Mouse (Mus musculus) forebrain, embryonic 14.5 days (tissue): ENCODE measurements around the gene Ntm. TPM values are rescaled to one million over a fixed set of nuclear protein-coding genes. Genes with fewer than 3 reads are reported as not detected.

Source experiments
- ATAC-seq: fragments of 200-750 bp; cut with Nextera tagmentation; 2 replicates; pipeline ENCODE4 v1.8.0; 2017; ENCODE audit warnings: mild to moderate bottlenecking, moderate library complexity
- DNase-seq: peaks from one replicate; pipeline ENCODE4 v3.0.0-alpha.2; 2015; ENCODE audit warnings: low spot score
- H3K27ac ChIP-seq: fragments of 300-500 bp; sonication (generic); 2 replicates; pipeline ENCODE4 v1.5.1; 2014; ENCODE audit warnings: low read depth, mild to moderate bottlenecking, control low read depth, low read length, moderate library complexity
- H3K27me3 ChIP-seq: fragments of 300-500 bp; sonication (generic); replicated peaks from 2 replicates; pipeline ENCODE4 v1.6.1; 2014; ENCODE audit warnings: low read length, control low read depth, mixed read lengths; ENCODE audit not compliant: control insufficient read depth, insufficient read depth
- H3K36me3 ChIP-seq: fragments of 300-500 bp; sonication (generic); 2 replicates; pipeline ENCODE4 v1.6.1; 2014; ENCODE audit warnings: low read length, control low read depth; ENCODE audit not compliant: control insufficient read depth, insufficient read depth
- H3K4me1 ChIP-seq: fragments of 300-500 bp; sonication (generic); 2 replicates; pipeline ENCODE4 v1.6.1; 2014; ENCODE audit warnings: antibody characterized with exemption, low read length, control low read depth; ENCODE audit not compliant: control insufficient read depth, insufficient read depth
- H3K4me2 ChIP-seq: fragments of 300-500 bp; sonication (generic); 2 replicates; pipeline ENCODE4 v1.6.1; 2014; ENCODE audit warnings: mild to moderate bottlenecking, control low read depth, low read length
- H3K4me3 ChIP-seq: fragments of 300-500 bp; sonication (generic); 2 replicates; pipeline ENCODE4 v1.5.1; 2014; ENCODE audit warnings: low read depth, low read length, control low read depth
- H3K9ac ChIP-seq: fragments of 300-500 bp; sonication (generic); 2 replicates; pipeline ENCODE4 v1.6.1; 2014; ENCODE audit warnings: mild to moderate bottlenecking, low read length, control low read depth, moderate library complexity
- H3K9me3 ChIP-seq: fragments of 300-500 bp; sonication (generic); replicated peaks from 2 replicates; pipeline ENCODE4 v1.6.1; 2016; ENCODE audit warnings: low read length, control low read depth, mixed read lengths; ENCODE audit not compliant: control insufficient read depth
- WGBS: fragments of 180-500 bp; shearing (Covaris S2); extraction: QIAGEN DNeasy Blood & Tissue Kit; methylation state at CpG from one replicate; pipeline ENCODE4 v1.1.7; 2014; 5-methylcytosine and 5-hydroxymethylcytosine counted together
- polyA plus RNA-seq: library from polyadenylated mRNA; unstranded; fragments of >200 nt; fragmentation: Nextera tagmentation; extraction: Ambion mirVana; gene quantifications from 2 replicates; pipeline ENCODE4 v1.2.1, GENCODE M21; 2014

The Ntm gene
- polyA plus RNA-seq, 1 experiment from 2014 or later = 72.9 TPM

DNA sequence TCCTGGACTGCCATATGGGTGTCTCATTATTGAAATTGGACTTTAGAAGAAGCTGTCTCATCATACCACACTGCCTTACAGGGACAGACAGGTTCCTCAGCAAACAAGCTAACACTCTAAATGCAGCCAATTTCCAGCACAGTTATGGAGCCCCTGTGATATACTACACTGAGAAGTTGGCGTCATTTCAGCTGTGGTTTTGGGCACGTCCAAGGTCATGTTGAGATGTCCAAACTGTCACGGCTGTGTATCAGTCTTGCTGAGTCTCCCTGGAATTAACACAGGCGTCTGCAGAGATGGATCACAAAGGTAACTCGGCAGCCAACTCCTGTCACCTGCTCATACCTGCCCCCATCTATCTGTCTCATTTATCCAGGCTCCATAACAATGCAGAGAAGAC is 779.9 kb downstream of the Ntm start:
- Histone ChIP-seq H3K27ac (no peak overlapping the region), H3K4me2 (no peak overlapping the region), H3K36me3 (no peaks in the 10 kb centered on the region), H3K4me3 (no peak overlapping the region), H3K4me1 (no peaks in the 10 kb centered on the region), H3K9ac (no peak overlapping the region), H3K9me3 (no peaks in the 10 kb centered on the region), H3K27me3 (no peaks in the 10 kb centered on the region)
- ATAC-seq (no peak), DNase-seq (no peak)
- 87% methylated on average over 5 of the region's 5 CpGs for WGBS

DNA sequence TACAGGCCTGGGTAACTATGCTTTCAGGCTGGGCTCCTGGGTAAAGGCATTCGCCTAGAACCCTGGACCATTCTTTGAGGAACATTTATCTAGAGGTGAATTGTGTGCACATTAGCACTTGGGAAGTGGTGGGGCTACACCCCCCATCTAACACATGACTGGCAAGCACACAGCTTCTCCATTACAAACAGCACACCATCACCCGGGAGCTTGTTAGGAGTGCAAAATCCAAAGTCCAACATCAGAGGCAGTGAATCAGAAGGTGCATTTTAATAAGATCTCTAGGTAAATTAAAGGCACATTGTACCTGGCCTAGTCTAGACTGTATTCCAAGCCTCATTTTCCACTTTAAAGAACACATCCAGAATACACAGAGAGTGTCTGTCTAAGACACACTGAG is 781.3 kb downstream of the Ntm start:
- Histone ChIP-seq H3K4me3 (no peak overlapping the region), H3K27me3 (no peaks in the 10 kb centered on the region), H3K36me3 (no peaks in the 10 kb centered on the region), H3K27ac (no peak overlapping the region), H3K9ac (no peak overlapping the region), H3K4me2 (no peak overlapping the region), H3K9me3 (no peaks in the 10 kb centered on the region), H3K4me1 (no peaks in the 10 kb centered on the region)
- DNase-seq = no peak
- no peak for ATAC-seq
- WGBS = 92% methylated on average over 2 of the region's 2 CpGs

DNA sequence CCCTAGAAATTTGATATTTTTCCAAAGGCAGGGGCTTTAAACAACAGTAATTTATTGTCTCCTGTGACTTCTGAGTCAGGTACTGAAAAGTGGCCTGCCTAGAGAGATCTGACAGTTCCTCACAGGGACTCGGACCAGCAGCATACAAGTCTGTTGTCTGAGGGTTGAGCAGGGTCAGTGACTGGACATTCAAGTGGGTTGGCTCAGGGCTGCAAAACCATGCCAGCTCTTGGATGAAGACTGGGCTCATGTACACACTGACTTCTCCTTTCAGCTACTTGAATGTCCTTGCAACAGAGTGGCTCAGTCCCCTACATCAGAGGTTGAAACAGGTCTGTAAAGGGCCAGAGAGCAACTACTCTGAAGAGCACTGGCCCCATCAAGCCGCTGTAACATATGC is 797.2 kb downstream of the Ntm start:
- no peak overlapping the region for H3K27ac ChIP-seq
- H3K36me3 ChIP-seq = no peaks in the 10 kb centered on the region
- H3K4me2 ChIP-seq = no peak overlapping the region
- no peaks in the 10 kb centered on the region for H3K27me3 ChIP-seq
- 0 out of 2 replicates have a peak, but pooled peaks cover 2% of the 10 kb centered on the region for H3K4me1 ChIP-seq
- 82% methylated on average over 2 of the region's 2 CpGs for WGBS
- H3K9ac ChIP-seq = no peak overlapping the region
- no peak overlapping the region for H3K4me3 ChIP-seq
- H3K9me3 ChIP-seq = no peaks in the 10 kb centered on the region
- ATAC-seq (no peak), DNase-seq (no peak)

DNA sequence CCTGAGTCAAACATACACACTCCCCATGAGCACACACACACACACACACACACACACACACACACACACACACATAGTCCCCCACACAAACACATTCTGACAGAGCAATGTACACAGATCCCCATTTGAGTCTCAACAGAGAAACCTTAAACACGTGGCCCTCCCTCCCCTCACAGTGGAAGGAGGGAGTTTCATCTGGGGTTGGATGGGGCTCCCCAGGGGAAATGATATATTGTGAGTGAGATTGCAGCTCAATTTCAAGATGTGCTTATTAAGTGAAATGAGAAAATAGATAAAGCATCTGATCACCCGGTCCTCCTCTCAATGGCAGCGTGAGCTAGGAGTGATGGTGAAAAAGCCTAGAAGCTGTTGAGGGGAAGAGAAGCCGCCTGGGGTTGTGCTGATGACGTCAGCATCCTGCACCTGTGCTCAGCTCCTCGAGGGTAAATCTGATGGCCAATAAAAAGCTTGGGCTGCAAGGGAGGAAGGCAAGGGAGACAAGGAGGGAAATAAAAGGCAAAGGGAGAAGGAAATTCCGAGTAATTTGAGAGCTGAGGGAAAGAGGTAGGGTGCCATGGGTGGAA is 801.8 kb downstream of the Ntm start:
- DNase-seq (peak; percentile 31), ATAC-seq (no peak)
- no peak overlapping the region for H3K9ac ChIP-seq
- H3K9me3 ChIP-seq = no peaks in the 10 kb centered on the region
- no peaks in the 10 kb centered on the region for H3K4me1 ChIP-seq
- 54% methylated on average over 7 of the region's 7 CpGs for WGBS
- H3K27ac ChIP-seq = no peak overlapping the region
- no peak overlapping the region for H3K4me3 ChIP-seq
- H3K4me2 ChIP-seq = no peak overlapping the region
- no peaks in the 10 kb centered on the region for H3K27me3 ChIP-seq
- no peaks in the 10 kb centered on the region for H3K36me3 ChIP-seq

DNA sequence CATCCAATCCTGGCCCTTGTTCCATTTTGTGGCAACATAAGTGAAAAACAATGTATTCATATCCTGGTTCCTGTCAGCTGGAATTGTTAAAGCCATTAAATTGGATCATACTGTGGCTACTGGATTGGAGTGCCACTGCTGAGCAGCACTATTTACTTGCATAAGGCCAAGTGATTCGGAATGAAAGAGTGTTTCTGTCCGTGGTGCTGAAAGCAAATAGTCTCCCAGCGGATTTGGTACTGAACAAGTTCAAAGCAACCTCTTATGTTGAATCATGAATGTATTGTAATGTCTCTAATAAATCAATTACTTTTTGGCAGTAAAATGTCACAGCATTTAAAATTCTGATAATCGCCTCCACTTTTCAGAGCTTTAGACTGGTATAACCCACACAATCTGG is 817.0 kb downstream of the Ntm start:
- no peak for ATAC-seq
- no peaks in the 10 kb centered on the region for H3K4me1 ChIP-seq
- H3K27me3 ChIP-seq = no peaks in the 10 kb centered on the region
- no peaks in the 10 kb centered on the region for H3K9me3 ChIP-seq
- no peak overlapping the region for H3K9ac ChIP-seq
- 8% methylated on average over 4 of the region's 4 CpGs for WGBS
- no peaks in the 10 kb centered on the region for H3K36me3 ChIP-seq
- peak; percentile 72 for DNase-seq
- no peak overlapping the region for H3K27ac ChIP-seq
- H3K4me3 ChIP-seq = no peak overlapping the region
- no peak overlapping the region for H3K4me2 ChIP-seq

DNA sequence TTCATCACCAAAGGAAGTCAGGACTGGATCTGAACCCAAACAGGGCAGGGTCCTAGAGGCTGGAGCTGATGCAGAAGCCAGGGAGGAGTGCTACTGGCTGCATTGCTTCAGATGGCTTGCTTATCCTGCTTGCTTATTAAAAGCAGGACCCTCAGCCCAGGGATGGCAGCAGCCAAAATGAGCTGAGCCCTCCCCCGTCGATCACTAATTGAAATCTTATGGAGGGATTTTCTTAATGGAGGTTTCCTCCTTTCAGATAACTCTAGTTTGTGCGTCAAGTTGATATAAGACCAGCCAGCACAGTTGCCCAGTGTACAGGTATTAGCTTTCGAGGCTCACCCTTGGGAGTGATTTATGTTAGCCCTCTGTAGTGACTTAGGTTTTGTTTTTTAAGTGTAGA is 826.9 kb downstream of the Ntm start:
- Histone ChIP-seq H3K9me3 (peaks cover 5% of the 10 kb centered on the region; the same call in 1 of the 2 replicates), H3K27ac (no peak overlapping the region), H3K9ac (no peak overlapping the region), H3K4me3 (no peak overlapping the region), H3K4me2 (no peak overlapping the region), H3K4me1 (no peaks in the 10 kb centered on the region; the same call in 1 of the 2 replicates), H3K36me3 (no peaks in the 10 kb centered on the region), H3K27me3 (no peaks in the 10 kb centered on the region)
- WGBS = 71% methylated on average over 4 of the region's 4 CpGs
- DNase-seq (no peak), ATAC-seq (no peak)

DNA sequence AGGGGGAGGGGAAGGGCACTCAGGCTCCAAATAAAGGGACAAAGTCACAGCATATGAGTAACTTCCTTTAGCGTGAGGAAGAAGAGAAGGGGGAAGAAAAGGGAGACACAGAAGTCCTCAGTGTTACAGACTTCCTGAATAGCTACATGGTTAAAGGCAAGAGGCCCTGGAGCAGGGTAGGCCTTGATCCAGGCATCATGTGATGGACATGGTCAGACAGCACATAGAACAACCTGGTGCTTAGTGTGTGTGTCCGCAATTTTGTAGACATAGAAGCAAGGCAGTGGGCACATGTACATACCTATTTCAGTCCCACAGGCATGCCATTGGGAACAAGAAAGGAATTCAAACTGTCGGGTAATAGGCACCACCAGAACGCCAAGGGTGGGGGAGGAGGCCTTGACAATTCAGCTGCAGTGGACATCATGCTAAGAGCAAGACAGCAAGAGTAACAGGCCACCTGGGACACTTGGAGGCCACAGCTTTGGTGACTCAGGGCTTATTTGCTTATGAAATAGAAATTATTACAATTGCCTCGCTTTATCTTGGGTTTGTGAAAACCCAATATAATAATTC is 832.1 kb downstream of the Ntm start:
- ATAC-seq = peak; percentile 5; the same call in 1 of the 2 replicates
- Histone ChIP-seq H3K27me3 (no peaks in the 10 kb centered on the region), H3K27ac (no peak overlapping the region; the same call in 1 of the 2 replicates)

DNA sequence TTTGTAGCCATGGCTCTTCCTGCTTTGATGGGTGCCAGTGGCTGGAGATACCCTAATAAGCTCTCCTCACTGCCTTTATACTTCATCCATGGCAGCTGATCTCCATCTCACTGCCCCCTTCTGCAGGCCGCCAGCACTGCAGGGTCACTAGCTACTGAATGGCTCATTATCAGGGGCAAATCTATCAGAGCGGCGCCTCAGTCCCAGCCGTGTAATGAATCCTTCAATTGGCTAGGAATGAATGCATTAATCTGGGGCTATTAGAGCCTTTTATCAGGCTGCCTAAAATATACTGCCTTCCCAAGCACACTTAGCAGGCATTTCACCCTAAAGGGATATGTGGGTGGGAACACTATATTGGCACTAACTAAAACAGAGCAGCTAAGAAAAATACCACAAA is 832.6 kb downstream of the Ntm start:
- DNase-seq (peak; percentile 74), ATAC-seq (peak; percentile 90)
- Histone ChIP-seq H3K27ac (no peak overlapping the region), H3K4me3 (no peak overlapping the region), H3K4me2 (no peak overlapping the region), H3K9ac (no peak overlapping the region), H3K36me3 (no peaks in the 10 kb centered on the region), H3K27me3 (no peaks in the 10 kb centered on the region), H3K9me3 (peaks cover 5% of the 10 kb centered on the region; the same call in 1 of the 2 replicates), H3K4me1 (peaks cover 4% of the 10 kb centered on the region)
- 6% methylated on average over 4 of the region's 4 CpGs for WGBS

More for the DNA sequence above, 832.1 kb downstream of the Ntm start:
- no peak overlapping the region for H3K4me2 ChIP-seq
- peaks cover 5% of the 10 kb centered on the region; the same call in 1 of the 2 replicates for H3K9me3 ChIP-seq
- H3K36me3 ChIP-seq = no peaks in the 10 kb centered on the region
- no peak overlapping the region for H3K4me3 ChIP-seq
- 47% methylated on average over 5 of the region's 5 CpGs for WGBS
- H3K9ac ChIP-seq = no peak overlapping the region
- DNase-seq = no peak
- H3K4me1 ChIP-seq = peaks cover 4% of the 10 kb centered on the region

DNA sequence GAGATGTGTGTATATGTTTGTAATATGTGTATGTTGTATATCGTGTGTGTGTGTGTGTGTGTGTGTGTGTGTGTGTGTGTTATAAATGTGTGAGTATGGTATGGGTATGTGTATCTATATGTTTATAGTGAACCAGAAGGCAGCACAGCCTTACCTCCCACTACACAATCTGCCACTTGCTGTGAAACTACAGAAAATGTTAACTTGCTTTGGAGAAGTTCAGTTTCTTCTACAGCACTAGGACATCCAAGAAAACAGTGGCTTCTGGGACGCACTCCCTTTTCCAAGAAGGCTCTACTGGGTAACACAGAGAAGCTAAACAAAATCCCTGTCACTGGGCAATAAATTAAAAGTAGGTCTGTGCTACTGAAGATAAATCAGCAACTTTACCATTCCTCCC is 834.5 kb downstream of the Ntm start:
- peaks cover 4% of the 10 kb centered on the region for H3K4me1 ChIP-seq
- H3K27ac ChIP-seq = no peak overlapping the region
- peaks cover 5% of the 10 kb centered on the region; the same call in 1 of the 2 replicates for H3K9me3 ChIP-seq
- H3K4me2 ChIP-seq = no peak overlapping the region
- no peak overlapping the region for H3K9ac ChIP-seq
- 98% methylated on average over 2 of the region's 2 CpGs for WGBS
- DNase-seq = no peak
- H3K36me3 ChIP-seq = no peaks in the 10 kb centered on the region
- no peaks in the 10 kb centered on the region for H3K27me3 ChIP-seq
- H3K4me3 ChIP-seq = no peak overlapping the region
- ATAC-seq = no peak
